Mouse (Mus musculus): ENCODE measurements around the gene Pitpnm3.
A peak's percentile ranks its signal among the peaks of the same experiment; 100 is the strongest.

Gene Pitpnm3

GRCm38 (mm10) chr11:72050895-72051858 lies 84.4 kb downstream of the Pitpnm3 start:
- no peak for DNase-seq (ENCODE audit: low spot score)

GRCm38 (mm10) chr11:72050168-72050894 lies 85.2 kb downstream of the Pitpnm3 start:
- DNase-seq (ENCODE audit: low spot score), result no peak

DNA sequence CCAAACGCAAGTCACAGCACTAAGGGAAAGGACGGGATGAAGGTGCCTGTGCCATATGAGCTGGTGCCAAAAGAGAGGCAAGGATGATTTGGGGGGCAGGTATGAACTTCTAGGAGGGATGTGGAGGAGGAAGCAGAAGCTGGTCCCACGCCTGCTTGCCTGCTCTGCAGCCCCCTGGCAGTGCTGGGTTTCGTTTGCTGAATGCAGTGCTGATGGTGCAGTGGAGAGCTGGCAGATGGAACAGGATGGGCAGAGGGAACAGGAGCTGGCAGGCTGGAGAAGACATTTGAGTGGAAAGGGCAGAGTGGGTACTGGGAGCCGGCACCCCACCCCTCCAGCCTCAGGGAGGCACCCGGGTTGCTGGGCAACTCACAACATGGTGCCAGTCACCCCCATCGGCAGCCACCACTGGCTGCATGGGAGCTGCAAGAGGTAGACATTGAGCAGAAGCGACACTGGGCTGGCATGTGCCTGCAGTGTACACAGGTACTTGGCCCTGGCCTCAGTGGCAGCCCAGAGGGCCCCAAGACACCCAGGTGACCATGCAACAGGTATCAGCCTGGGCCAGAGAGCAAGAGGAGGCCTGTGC lies 86.3 kb downstream of the Pitpnm3 start:
- DNase-seq (ENCODE audit: low spot score), result no peak

DNA sequence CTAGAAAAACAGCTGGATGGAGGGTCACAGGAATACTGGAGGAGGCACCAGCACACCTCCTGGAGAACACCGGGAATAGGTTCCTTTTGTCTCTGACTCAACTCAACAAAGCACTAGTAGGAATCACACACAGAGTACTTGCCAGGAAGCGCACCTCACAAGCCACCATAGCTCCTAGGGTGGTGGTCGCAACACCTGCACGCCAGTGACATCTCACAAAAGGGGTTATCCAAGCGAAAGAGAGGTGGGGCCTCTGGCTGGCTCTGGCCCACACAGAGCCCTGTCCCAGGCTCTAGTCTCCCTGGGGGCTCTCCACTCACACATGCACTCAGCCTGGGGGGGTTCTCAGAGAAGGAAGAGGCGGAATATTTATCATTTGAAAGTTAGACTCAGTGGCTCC lies 86.8 kb downstream of the Pitpnm3 start:
- DNase-seq (ENCODE audit: low spot score), result no peak

GRCm38 (mm10) chr11:72044231-72044630 lies 91.3 kb downstream of the Pitpnm3 start:
- no peak for DNase-seq (ENCODE audit: low spot score)

DNA sequence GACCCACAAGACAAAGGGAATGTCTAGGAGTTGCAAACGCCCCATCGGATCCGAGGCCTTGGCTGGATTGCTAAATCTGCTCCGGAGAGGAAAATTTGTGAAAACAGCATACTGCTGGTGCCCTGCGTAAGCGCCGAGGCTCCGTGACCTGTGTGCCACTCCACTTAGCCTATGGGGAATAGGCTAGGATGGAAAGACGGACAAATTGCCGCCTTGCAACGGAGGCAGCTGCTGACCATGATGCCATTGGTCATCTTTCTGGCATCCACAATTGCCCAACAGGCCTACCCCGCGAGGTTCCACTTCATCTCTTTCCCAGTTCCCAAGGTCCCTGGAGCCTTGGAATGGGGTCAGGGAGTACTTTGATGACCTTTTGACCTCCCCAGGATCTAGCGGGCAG lies 92.9 kb downstream of the Pitpnm3 start:
- no peak for DNase-seq (ENCODE audit: low spot score)

- DNase-seq (ENCODE audit: low spot score), result peak; percentile 73
Measured at GRCm38 (mm10) chr11:72041768-72042607, 93.6 kb downstream of the Pitpnm3 start, which contains the start of gene Pimreg. Pimreg (plus strand) TSS chr11:72042032.

DNA sequence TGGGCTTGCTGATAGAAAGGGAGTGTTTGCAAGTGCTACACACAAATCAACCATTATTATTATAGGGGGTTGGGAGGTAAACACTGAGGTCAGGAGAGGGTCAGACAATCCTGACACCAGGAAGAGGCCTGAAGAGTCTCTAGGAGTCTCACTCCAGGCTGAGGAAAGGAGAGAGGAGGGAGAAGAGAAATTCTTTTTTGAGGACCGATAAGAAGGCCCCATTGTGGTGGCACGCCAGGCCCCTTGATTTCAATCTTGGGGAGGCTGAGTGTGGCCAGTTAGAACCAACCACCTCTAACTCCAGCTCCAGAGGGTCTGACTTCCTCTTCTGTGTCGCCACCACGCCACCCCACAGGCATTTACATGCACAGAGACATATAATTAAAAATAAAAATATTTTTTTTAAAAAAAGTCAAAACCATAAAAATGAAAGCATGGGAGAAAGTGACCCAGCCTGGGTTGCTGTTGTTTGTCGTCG lies 94.2 kb downstream of the Pitpnm3 start:
- no peak for DNase-seq (ENCODE audit: low spot score)

GRCm38 (mm10) chr11:72039599-72040386 lies 95.8 kb downstream of the Pitpnm3 start:
- no peak for DNase-seq (ENCODE audit: low spot score)

DNA sequence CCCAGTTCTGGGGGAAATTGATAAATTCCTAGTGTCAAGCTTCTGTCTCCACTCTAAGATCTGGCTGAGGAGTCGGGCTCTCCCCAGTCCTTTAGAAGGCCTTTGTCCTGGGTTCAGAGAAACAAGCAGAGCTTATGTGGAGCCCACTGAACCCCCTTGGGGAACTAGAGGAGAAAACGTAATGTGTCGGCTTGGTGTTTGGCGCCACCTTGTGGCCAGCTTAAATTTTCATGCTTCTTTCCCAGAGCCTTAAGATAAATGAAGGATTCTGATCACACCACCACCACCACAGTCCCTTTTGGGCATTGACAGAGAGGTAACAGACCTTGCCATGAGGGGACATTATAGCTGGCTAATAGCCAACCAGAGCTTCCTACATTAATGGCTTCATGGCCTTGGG lies 97.6 kb downstream of the Pitpnm3 start:
- DNase-seq (ENCODE audit: low spot score), result no peak

- no peak for DNase-seq (ENCODE audit: low spot score)
Measured at GRCm38 (mm10) chr11:72037409-72037808, 98.2 kb downstream of the Pitpnm3 start, which contains the start of gene Aipl1. Aipl1 (minus strand) TSS chr11:72037509.

GRCm38 (mm10) chr11:72032589-72032988 lies 103.0 kb downstream of the Pitpnm3 start:
- no peak for DNase-seq (ENCODE audit: low spot score)

GRCm38 (mm10) chr11:72032091-72032490 lies 103.5 kb downstream of the Pitpnm3 start:
- no peak for DNase-seq (ENCODE audit: low spot score)

DNA sequence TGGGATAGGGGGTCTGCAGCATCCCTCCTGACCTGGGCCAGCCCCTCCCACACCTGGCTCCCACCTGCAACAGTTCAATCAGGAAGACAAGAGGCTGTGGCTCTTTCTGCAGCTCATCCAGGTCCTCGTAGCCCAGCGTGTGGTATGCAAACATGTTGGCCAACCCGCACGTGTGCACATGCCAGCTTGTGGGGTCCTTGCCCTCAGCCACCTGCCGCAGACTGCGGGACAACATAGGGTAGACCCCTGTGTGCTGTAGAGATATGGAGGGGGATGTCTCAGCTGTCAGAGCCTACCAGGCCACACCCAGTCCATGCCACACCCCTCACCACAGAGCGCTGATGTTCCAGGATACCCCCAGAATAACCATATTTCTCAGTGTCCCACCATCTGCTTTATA lies 104.2 kb downstream of the Pitpnm3 start:
- no peak for DNase-seq (ENCODE audit: low spot score)

GRCm38 (mm10) chr11:72029143-72029542 lies 106.4 kb downstream of the Pitpnm3 start:
- no peak for DNase-seq (ENCODE audit: low spot score)

- DNase-seq (ENCODE audit: low spot score), result no peak
Measured at GRCm38 (mm10) chr11:72027836-72028235, 107.7 kb downstream of the Pitpnm3 start.

DNA sequence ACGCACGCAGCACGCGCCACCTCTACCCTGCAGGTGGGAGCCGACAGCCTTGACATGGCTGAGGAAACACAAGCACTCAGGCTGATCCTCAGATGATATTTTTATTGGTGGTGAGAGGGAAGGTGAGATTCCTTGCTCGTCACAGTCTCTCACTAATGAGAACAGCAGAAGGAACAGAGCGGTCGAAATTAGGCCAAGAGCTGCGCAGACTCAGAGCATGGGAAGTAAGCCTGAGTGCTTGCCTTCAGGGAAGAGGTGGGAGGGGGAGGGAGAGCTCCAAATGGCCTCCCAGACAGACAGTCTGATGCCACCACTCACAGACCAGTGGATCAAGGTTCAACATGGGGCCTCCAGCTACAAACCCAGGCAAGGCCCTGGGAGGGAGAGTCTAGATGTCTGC lies 109.1 kb downstream of the Pitpnm3 start:
- DNase-seq (ENCODE audit: low spot score), result no peak

GRCm38 (mm10) chr11:72025843-72026242 lies 109.7 kb downstream of the Pitpnm3 start:
- no peak for DNase-seq (ENCODE audit: low spot score)

DNA sequence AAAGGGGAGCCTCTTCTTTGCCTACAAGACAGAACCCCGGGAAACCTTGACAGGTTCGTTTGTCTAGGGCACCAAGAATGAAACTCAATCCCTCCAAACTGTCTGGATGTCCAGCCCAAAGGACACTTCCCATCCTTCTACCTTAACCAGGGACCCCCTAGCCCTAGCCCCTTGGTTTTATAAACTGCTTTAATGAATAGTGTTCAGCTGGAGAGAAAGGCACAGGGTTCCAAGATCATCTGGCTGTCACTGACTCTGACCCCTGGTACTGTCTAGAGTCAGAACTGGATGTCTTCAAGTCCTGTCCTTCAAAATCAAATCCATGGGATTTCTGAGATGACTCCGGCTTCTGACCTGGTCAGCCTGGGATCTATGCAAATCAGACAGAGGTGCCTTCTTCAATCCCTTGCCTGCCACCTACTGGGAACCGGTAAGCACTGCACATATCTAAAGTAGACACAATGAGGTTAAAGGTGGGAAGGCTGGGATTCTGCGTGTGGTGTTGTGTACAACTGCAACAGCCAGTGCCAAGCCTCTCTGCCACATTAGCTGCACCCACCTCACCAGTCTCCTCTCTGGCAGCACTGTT lies 111.3 kb downstream of the Pitpnm3 start:
- DNase-seq (ENCODE audit: low spot score), result peak; percentile 19

GRCm38 (mm10) chr11:72023581-72023980 lies 112.0 kb downstream of the Pitpnm3 start:
- no peak for DNase-seq (ENCODE audit: low spot score)
